Mouse (Mus musculus): ENCODE measurements around the gene Vmn2r1. TPM values are rescaled to one million over a fixed set of nuclear protein-coding genes. Genes with fewer than 3 reads are reported as not detected.

Vmn2r1 gene
- not detected in 2 replicates for polyA plus RNA-seq (2015; fragmentation: Nextera tagmentation; extraction: Ambion mirVana)

- no peak within 1 kb of the TSS for H3K9ac ChIP-seq
- ATAC-seq (ENCODE audit: low read depth) = no peak
Observed at GRCm38 (mm10) chr3:64081247-64081646, at the start of gene Vmn2r1. Gene Vmn2r1 (plus strand): TSS chr3:64081547.

GRCm38 (mm10) chr3:64038136-64038841, 43.1 kb upstream of the Vmn2r1 start:
- Histone ChIP-seq H3K27ac (no peak overlapping the region), H3K36me3 (no peaks in the 10 kb centered on the region), H3K4me1 (replicated peaks) (no peaks in the 10 kb centered on the region; the same call in 1 of the 2 replicates), H3K9ac (no peak overlapping the region), H3K9me3 (replicated peaks) (no peaks in the 10 kb centered on the region), H3K4me2 (no peak overlapping the region), H3K27me3 (no peaks in the 10 kb centered on the region), H3K4me3 (replicated peaks) (no peak overlapping the region)
- ATAC-seq (ENCODE audit: low read depth) (no peak), DNase-seq (no peak)
- WGBS (ENCODE audit: insufficient replicate concordance) = 59% methylated on average over 7 of the region's 7 CpGs

More at GRCm38 (mm10) chr3:64081247-64081646, at the start of gene Vmn2r1:
- DNase-seq = no peak
- no peaks in the 10 kb centered on the region for H3K4me1 ChIP-seq (replicated peaks)
- H3K4me3 ChIP-seq (replicated peaks) = no peak within 1 kb of the TSS
- no peaks in the 10 kb centered on the region for H3K9me3 ChIP-seq (replicated peaks)
- 61% methylated on average over 4 of the region's 4 CpGs for WGBS (ENCODE audit: insufficient replicate concordance)
- H3K27me3 ChIP-seq = no peaks in the 10 kb centered on the region
- H3K36me3 ChIP-seq = no peaks in the 10 kb centered on the region
- H3K4me2 ChIP-seq = no peak within 1 kb of the TSS
- no peak within 1 kb of the TSS for H3K27ac ChIP-seq

- no peaks in the 10 kb centered on the region for H3K36me3 ChIP-seq
- H3K27me3 ChIP-seq = no peaks in the 10 kb centered on the region
- peak; percentile 23 for DNase-seq
- no peak overlapping the region for H3K27ac ChIP-seq
- peak overlapping the region; percentile 21; the same call in 1 of the 2 replicates for H3K4me3 ChIP-seq (replicated peaks)
- peak overlapping the region; percentile 38 for H3K4me2 ChIP-seq
- H3K4me1 ChIP-seq (replicated peaks) = no peaks in the 10 kb centered on the region; the same call in 1 of the 2 replicates
- ATAC-seq (ENCODE audit: low read depth) = 0 out of 2 replicates have a peak, but pooled peaks have one; percentile 45
- no peak overlapping the region for H3K9ac ChIP-seq
- 24% methylated on average over 25 of the region's 25 CpGs for WGBS (ENCODE audit: insufficient replicate concordance)
- H3K9me3 ChIP-seq (replicated peaks) = no peaks in the 10 kb centered on the region
Observed at GRCm38 (mm10) chr3:64039818-64040784, 41.2 kb upstream of the Vmn2r1 start.

GRCm38 (mm10) chr3:64112707-64113106, 31.4 kb downstream of the Vmn2r1 start:
- Histone ChIP-seq H3K9me3 (replicated peaks) (no peaks in the 10 kb centered on the region), H3K36me3 (no peaks in the 10 kb centered on the region), H3K4me3 (replicated peaks) (no peak overlapping the region), H3K4me1 (replicated peaks) (no peaks in the 10 kb centered on the region), H3K27me3 (no peaks in the 10 kb centered on the region), H3K27ac (no peak overlapping the region), H3K4me2 (no peak overlapping the region), H3K9ac (no peak overlapping the region)
- no peak for DNase-seq
- no peak for ATAC-seq (ENCODE audit: low read depth)
- WGBS (ENCODE audit: insufficient replicate concordance) = 63% methylated on average over 1 of the region's 1 CpGs

- Histone ChIP-seq H3K27ac (no peak overlapping the region), H3K9ac (no peak overlapping the region), H3K36me3 (no peaks in the 10 kb centered on the region), H3K4me2 (no peak overlapping the region), H3K4me3 (replicated peaks) (no peak overlapping the region), H3K4me1 (replicated peaks) (no peaks in the 10 kb centered on the region), H3K9me3 (replicated peaks) (no peaks in the 10 kb centered on the region), H3K27me3 (no peaks in the 10 kb centered on the region)
- ATAC-seq (ENCODE audit: low read depth) (no peak), DNase-seq (no peak)
- WGBS (ENCODE audit: insufficient replicate concordance) = 64% methylated on average over 11 of the region's 11 CpGs
Observed at GRCm38 (mm10) chr3:64113352-64114046, 32.2 kb downstream of the Vmn2r1 start.

GRCm38 (mm10) chr3:64141878-64142508, 60.6 kb downstream of the Vmn2r1 start, which contains the start of gene Vmn2r2:
Gene Vmn2r2 (minus strand): TSS chr3:64141928.
- no peaks in the 10 kb centered on the region for H3K36me3 ChIP-seq
- WGBS (ENCODE audit: insufficient replicate concordance) = 64% methylated on average over 2 of the region's 2 CpGs
- DNase-seq = no peak

More at GRCm38 (mm10) chr3:64141878-64142508, 60.6 kb downstream of the Vmn2r1 start, which contains the start of gene Vmn2r2:
- no peak within 1 kb of the TSS for H3K4me3 ChIP-seq (replicated peaks)
- H3K4me2 ChIP-seq = no peak within 1 kb of the TSS
- H3K27me3 ChIP-seq = no peaks in the 10 kb centered on the region
- no peak for ATAC-seq (ENCODE audit: low read depth)
- no peak within 1 kb of the TSS for H3K27ac ChIP-seq
- no peak within 1 kb of the TSS for H3K9ac ChIP-seq
- H3K4me1 ChIP-seq (replicated peaks) = no peaks in the 10 kb centered on the region
- no peaks in the 10 kb centered on the region for H3K9me3 ChIP-seq (replicated peaks)

Other genes starting within 250 kb of the Vmn2r1 start
- 0.09 and 0.10 TPM in 2 replicates for gene Plch1, start 182.1 kb upstream of the Vmn2r1 start, polyA plus RNA-seq (2015; fragmentation: Nextera tagmentation; extraction: Ambion mirVana)
- gene E130311K13Rik, start 152.1 kb upstream of the Vmn2r1 start, polyA plus RNA-seq (2015; fragmentation: Nextera tagmentation; extraction: Ambion mirVana) = 2.2 and 2.3 TPM in 2 replicates
- gene Slc33a1, start 116.8 kb upstream of the Vmn2r1 start, polyA plus RNA-seq (2015; fragmentation: Nextera tagmentation; extraction: Ambion mirVana) = 10.2 and 13.1 TPM in 2 replicates
- gene Gmps, start 105.4 kb upstream of the Vmn2r1 start, polyA plus RNA-seq (2015; fragmentation: Nextera tagmentation; extraction: Ambion mirVana) = 29.9 and 35.2 TPM in 2 replicates
- not detected in 2 replicates for gene Vmn2r2, start 60.4 kb downstream of the Vmn2r1 start, polyA plus RNA-seq (2015; fragmentation: Nextera tagmentation; extraction: Ambion mirVana)
- not detected in 2 replicates for gene Vmn2r3, start 208.2 kb downstream of the Vmn2r1 start, polyA plus RNA-seq (2015; fragmentation: Nextera tagmentation; extraction: Ambion mirVana)